Mouse (Mus musculus): ENCODE data around the gene AC161166.1. TPM values are rescaled to one million over a fixed set of nuclear protein-coding genes. Genes with fewer than 3 reads are reported as not detected.
A peak's percentile ranks its signal among the peaks of the same experiment; 100 is the strongest.
"Not testable (repeated sequence)": the region's sequence is repeated elsewhere in the genome, so short reads cannot be mapped to it uniquely, and the experiment has no call there.

The AC161166.1 gene
- total RNA-seq, 2 experiments from 2014 or later: not detected

- DNase-seq (ENCODE audit: low spot score in 2 of 2): no peak
These were observed 24.9 kb downstream of the AC161166.1 start for GRCm38 (mm10) chr7:24487403-24487802.

GRCm38 (mm10) chr7:24486654-24487130, 25.6 kb downstream of the AC161166.1 start:
- no peak for DNase-seq (ENCODE audit: low spot score in 2 of 2)

GRCm38 (mm10) chr7:24485481-24485880, 26.8 kb downstream of the AC161166.1 start:
- DNase-seq (ENCODE audit: low spot score in 2 of 2): no peak

- DNase-seq (ENCODE audit: low spot score in 2 of 2): not testable (repeated sequence)
These were observed 29.0 kb downstream of the AC161166.1 start for GRCm38 (mm10) chr7:24483291-24483690.

GRCm38 (mm10) chr7:24482208-24483020, 29.8 kb downstream of the AC161166.1 start:
- no peak for DNase-seq (ENCODE audit: low spot score in 2 of 2)

GRCm38 (mm10) chr7:24481474-24482207, 30.6 kb downstream of the AC161166.1 start, which contains the start of gene Cadm4:
TSS of gene Cadm4 (plus strand) at chr7:24482023.
- DNase-seq (ENCODE audit: low spot score in 2 of 2): peak; percentile 82 to 85

- no peak for DNase-seq (ENCODE audit: low spot score in 2 of 2)
These were observed 31.2 kb downstream of the AC161166.1 start for GRCm38 (mm10) chr7:24480986-24481473.

- DNase-seq (ENCODE audit: low spot score in 2 of 2): no peak
These were observed 31.9 kb downstream of the AC161166.1 start for GRCm38 (mm10) chr7:24480121-24480941.

- no peak for DNase-seq (ENCODE audit: low spot score in 2 of 2)
These were observed 32.6 kb downstream of the AC161166.1 start for GRCm38 (mm10) chr7:24479685-24480084.

GRCm38 (mm10) chr7:24478911-24479310, 33.3 kb downstream of the AC161166.1 start:
- DNase-seq (ENCODE audit: low spot score in 2 of 2): no peak

- DNase-seq (ENCODE audit: low spot score in 2 of 2): no peak
These were observed 35.4 kb downstream of the AC161166.1 start for GRCm38 (mm10) chr7:24476856-24477255.

GRCm38 (mm10) chr7:24476338-24476737, 35.9 kb downstream of the AC161166.1 start:
- DNase-seq (ENCODE audit: low spot score in 2 of 2): no peak

GRCm38 (mm10) chr7:24474811-24475506, 37.3 kb downstream of the AC161166.1 start:
- no peak for DNase-seq (ENCODE audit: low spot score in 2 of 2)

GRCm38 (mm10) chr7:24473913-24474529, 38.2 kb downstream of the AC161166.1 start:
- DNase-seq (ENCODE audit: low spot score in 2 of 2): peak; percentile 59 to 66

- DNase-seq (ENCODE audit: low spot score in 2 of 2): peak; percentile 21 to 37
These were observed 39.3 kb downstream of the AC161166.1 start for GRCm38 (mm10) chr7:24472937-24473336.

- no peak for DNase-seq (ENCODE audit: low spot score in 2 of 2)
These were observed 39.8 kb downstream of the AC161166.1 start for GRCm38 (mm10) chr7:24472442-24472841.

GRCm38 (mm10) chr7:24470356-24470755, 41.9 kb downstream of the AC161166.1 start:
- DNase-seq (ENCODE audit: low spot score in 2 of 2): peak; percentile 43 to 44

GRCm38 (mm10) chr7:24469126-24469525, 43.1 kb downstream of the AC161166.1 start:
- DNase-seq (ENCODE audit: low spot score in 2 of 2): no peak

- DNase-seq (ENCODE audit: low spot score in 2 of 2): no peak
These were observed 44.4 kb downstream of the AC161166.1 start for GRCm38 (mm10) chr7:24467886-24468285.

GRCm38 (mm10) chr7:24466835-24467234, 45.4 kb downstream of the AC161166.1 start:
- DNase-seq (ENCODE audit: low spot score in 2 of 2): no peak
